Mouse (Mus musculus): Measurements from ENCODE around the gene Cdcp1. TPM values are rescaled to one million over a fixed set of nuclear protein-coding genes. Genes with fewer than 3 reads are reported as not detected.

The Cdcp1 gene
- polyA plus RNA-seq (2012; rRNA removed): 17.9 and 22.4 TPM in 2 replicates

DNA sequence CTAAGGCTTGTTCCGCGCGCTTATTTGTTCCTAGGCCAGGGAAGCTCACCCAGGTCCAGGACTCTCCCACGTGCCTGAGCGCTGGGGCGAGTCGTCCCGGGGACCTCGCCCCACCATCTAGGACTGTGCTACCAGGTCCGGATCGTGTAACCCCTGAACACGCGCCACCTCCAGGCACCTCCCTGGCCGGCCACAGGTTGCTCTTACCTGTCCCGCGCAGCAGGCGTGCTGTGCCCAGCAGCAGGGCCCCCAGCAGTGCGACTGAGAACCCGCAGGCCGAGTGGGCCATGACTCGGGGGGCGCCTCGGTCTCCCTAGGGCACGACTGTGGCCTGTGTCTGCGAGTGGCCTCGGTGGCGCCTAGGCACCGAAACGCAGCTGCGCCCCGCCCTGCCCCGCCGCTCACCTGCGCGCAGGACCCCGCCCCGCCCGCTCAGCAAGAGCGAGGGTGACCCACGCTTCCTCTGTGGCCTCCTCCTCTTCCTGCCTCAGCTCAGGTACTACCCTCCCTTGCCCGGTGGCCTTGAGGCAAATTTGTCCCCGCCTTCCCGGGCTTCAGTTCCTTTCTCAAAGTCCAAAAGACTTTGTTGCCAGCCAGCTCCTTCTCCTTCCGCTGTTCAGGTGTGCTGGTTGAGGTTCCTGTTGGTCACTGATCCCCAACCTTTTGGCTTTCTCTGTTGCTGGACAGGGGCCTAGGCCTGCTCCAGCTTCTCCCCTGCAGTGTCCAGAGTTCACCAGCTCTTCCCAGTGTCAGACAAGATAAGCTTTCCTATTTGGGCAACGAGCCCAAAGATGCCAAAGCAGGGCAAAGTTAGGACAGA is at the start of gene Cdcp1:
Cdcp1 (minus strand) TSS at position 418 of the 820 bp plus-strand sequence.
- Histone ChIP-seq H3K4me3 (ENCODE audit: insufficient read depth, low read depth, low read length) (peak within 1 kb of the TSS; percentile 47), H3K36me3 (ENCODE audit: control insufficient read depth, insufficient read depth, low read length) (no peaks in the 10 kb centered on the region), H3K27ac (ENCODE audit: insufficient read depth, low read depth, low read length) (peak within 1 kb of the TSS; percentile 75), H3K27me3 (replicated peaks; ENCODE audit: control insufficient read depth, insufficient read depth, low read length) (no peaks in the 10 kb centered on the region), H3K4me1 (ENCODE audit: control insufficient read depth, insufficient read depth, low read length) (peaks cover 14% of the 10 kb centered on the region)
- DNase-seq: peak; percentile 92
- WGBS: 17% methylated on average over 45 of the region's 45 CpGs
- no peak for TF ChIP-seq CTCF (conservative IDR thresholded peaks at IDR 0.05; ENCODE audit: insufficient read depth, insufficient read length, low read depth, low read length)
- TF ChIP-seq POLR2A (IDR thresholded peaks at IDR 0.05; ENCODE audit: low read depth, low read length): no peak

DNA sequence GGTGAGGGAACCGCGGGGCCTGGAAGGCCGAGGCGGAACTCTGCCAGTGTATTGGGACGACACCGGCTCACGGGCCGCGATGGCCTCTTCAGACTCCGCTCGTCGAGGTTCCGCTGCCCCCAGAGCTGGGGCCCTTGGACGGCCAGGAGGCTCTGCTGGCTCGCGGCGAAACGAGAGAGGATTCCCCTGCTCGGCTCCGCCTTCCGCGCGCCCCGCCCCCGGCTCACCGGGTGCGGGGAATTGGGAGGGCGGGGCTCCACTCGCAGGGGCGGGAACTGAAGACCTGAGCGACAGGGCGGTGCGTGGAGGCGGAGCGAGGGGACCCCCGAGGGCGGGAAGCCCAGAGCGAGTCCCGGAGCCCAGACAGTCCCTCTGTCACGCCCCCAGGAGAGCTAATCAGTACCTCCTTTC is 44.8 kb upstream of the Cdcp1 start, which contains the start of gene Tmem158:
Tmem158 (minus strand) TSS at position 154 of the 411 bp plus-strand sequence.
- H3K4me3 ChIP-seq (ENCODE audit: insufficient read depth, low read depth, low read length): peak within 1 kb of the TSS; percentile 56
- no peak within 1 kb of the TSS for H3K27ac ChIP-seq (ENCODE audit: insufficient read depth, low read depth, low read length)
- H3K27me3 ChIP-seq (replicated peaks; ENCODE audit: control insufficient read depth, insufficient read depth, low read length): no peaks in the 10 kb centered on the region
- WGBS: under 1% methylated on average over 40 of the region's 40 CpGs
- DNase-seq: peak; percentile 92
- H3K36me3 ChIP-seq (ENCODE audit: control insufficient read depth, insufficient read depth, low read length): no peaks in the 10 kb centered on the region
- H3K4me1 ChIP-seq (ENCODE audit: control insufficient read depth, insufficient read depth, low read length): no peaks in the 10 kb centered on the region
- TF ChIP-seq POLR2A (IDR thresholded peaks at IDR 0.05; ENCODE audit: low read depth, low read length) (no peak), CTCF (conservative IDR thresholded peaks at IDR 0.05; ENCODE audit: insufficient read depth, insufficient read length, low read depth, low read length) (no peak)

DNA sequence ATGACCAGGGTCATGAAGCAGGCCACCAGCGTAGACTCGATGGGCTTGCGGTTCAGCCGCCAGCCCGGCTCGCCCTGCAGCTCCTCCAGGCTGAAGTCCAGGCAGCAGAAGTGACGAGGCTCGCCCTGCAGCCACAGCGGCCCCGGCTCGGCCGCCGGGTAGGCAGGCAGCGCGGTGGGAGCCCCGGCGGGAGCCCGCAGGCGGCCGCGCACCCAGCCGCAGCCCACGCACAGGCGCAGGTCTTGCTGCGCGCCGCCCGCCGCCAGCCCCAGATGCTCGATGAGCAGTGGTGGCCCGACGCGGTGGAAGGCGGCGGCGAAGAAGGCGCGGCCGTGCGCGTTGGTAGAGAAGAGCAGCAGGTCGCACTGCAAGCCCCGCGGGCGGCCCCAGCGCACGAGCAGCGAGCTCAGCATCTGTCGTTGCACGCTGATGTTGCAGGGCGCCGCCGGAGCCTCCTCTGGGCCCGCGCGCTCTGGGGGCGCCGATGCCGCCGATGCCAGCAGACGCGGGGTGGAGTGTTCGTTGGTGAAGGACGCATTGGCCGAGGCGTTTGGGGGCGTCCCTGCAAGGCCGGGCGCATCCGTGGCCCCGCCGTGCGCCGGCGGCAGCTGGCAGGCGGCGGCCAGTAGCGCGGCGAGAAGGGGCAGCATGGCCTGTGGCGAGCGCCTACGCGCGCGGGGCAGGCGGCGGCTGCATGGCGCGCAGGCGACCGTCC is 44.2 kb upstream of the Cdcp1 start:
- no peak overlapping the region for H3K27ac ChIP-seq (ENCODE audit: insufficient read depth, low read depth, low read length)
- peak; percentile 85 for DNase-seq

DNA sequence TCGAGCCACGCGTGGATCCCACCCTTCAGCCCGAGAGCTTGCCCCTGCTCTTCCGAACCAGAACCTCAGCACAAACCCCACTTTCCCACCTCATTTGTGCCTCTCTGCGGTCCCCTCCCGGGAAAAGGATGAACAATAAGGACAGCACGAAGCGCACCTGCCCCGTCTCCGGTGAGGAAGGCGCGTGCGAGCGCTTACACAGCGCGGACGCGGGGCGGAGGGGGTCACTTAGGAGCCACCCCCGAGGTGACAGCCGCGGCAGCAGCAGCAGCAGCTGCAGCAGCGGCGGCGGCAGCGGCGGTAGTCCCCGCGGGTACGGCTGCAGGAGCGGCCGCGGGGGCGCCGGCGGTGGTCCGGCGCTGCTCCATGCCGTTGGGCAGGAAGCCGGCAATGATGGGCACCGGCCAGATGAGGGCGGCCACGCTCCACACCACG is 43.6 kb upstream of the Cdcp1 start:
- WGBS: 3% methylated on average over 45 of the region's 45 CpGs
- Histone ChIP-seq H3K4me1 (ENCODE audit: control insufficient read depth, insufficient read depth, low read length) (no peaks in the 10 kb centered on the region), H3K27ac (ENCODE audit: insufficient read depth, low read depth, low read length) (no peak overlapping the region), H3K27me3 (replicated peaks; ENCODE audit: control insufficient read depth, insufficient read depth, low read length) (no peaks in the 10 kb centered on the region), H3K4me3 (ENCODE audit: insufficient read depth, low read depth, low read length) (peak overlapping the region; percentile 56; the same call in 1 of the 2 replicates), H3K36me3 (ENCODE audit: control insufficient read depth, insufficient read depth, low read length) (no peaks in the 10 kb centered on the region)
- peak; percentile 10 for DNase-seq
- TF ChIP-seq CTCF (conservative IDR thresholded peaks at IDR 0.05; ENCODE audit: insufficient read depth, insufficient read length, low read depth, low read length) (peak; percentile 86), POLR2A (IDR thresholded peaks at IDR 0.05; ENCODE audit: low read depth, low read length) (no peak)

More for the DNA sequence above, 44.2 kb upstream of the Cdcp1 start:
- Histone ChIP-seq H3K36me3 (ENCODE audit: control insufficient read depth, insufficient read depth, low read length) (no peaks in the 10 kb centered on the region), H3K27me3 (replicated peaks; ENCODE audit: control insufficient read depth, insufficient read depth, low read length) (no peaks in the 10 kb centered on the region), H3K4me3 (ENCODE audit: insufficient read depth, low read depth, low read length) (peak overlapping the region; percentile 56), H3K4me1 (ENCODE audit: control insufficient read depth, insufficient read depth, low read length) (no peaks in the 10 kb centered on the region)
- TF ChIP-seq CTCF (conservative IDR thresholded peaks at IDR 0.05; ENCODE audit: insufficient read depth, insufficient read length, low read depth, low read length): no peak
- TF ChIP-seq POLR2A (IDR thresholded peaks at IDR 0.05; ENCODE audit: low read depth, low read length): no peak
- under 1% methylated on average over 92 of the region's 92 CpGs for WGBS

DNA sequence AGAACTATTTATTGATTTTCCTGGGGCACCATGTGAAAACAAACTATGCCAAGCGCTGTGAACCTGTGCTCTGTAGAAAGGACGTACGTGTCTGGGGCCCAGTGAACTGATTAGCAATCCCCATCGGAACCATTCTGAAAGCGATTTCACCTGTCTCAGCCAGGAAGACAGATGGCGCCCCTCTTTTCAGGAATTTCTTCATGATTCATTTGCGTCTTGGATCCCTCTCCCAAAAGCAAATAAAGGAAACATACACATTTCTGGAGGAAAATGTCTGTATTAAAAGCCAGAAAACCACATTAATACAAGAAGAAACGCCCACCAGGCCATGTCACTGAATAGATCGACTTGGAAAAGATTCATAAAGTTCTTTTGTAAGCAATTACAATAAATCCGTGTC is 43.0 kb upstream of the Cdcp1 start:
- H3K36me3 ChIP-seq (ENCODE audit: control insufficient read depth, insufficient read depth, low read length): no peaks in the 10 kb centered on the region
- 64% methylated on average over 10 of the region's 10 CpGs for WGBS
- TF ChIP-seq CTCF (conservative IDR thresholded peaks at IDR 0.05; ENCODE audit: insufficient read depth, insufficient read length, low read depth, low read length) (no peak), POLR2A (IDR thresholded peaks at IDR 0.05; ENCODE audit: low read depth, low read length) (no peak)
- no peak overlapping the region for H3K27ac ChIP-seq (ENCODE audit: insufficient read depth, low read depth, low read length)
- no peak for DNase-seq
- no peaks in the 10 kb centered on the region for H3K27me3 ChIP-seq (replicated peaks; ENCODE audit: control insufficient read depth, insufficient read depth, low read length)
- no peak overlapping the region for H3K4me3 ChIP-seq (ENCODE audit: insufficient read depth, low read depth, low read length)
- no peaks in the 10 kb centered on the region for H3K4me1 ChIP-seq (ENCODE audit: control insufficient read depth, insufficient read depth, low read length)

DNA sequence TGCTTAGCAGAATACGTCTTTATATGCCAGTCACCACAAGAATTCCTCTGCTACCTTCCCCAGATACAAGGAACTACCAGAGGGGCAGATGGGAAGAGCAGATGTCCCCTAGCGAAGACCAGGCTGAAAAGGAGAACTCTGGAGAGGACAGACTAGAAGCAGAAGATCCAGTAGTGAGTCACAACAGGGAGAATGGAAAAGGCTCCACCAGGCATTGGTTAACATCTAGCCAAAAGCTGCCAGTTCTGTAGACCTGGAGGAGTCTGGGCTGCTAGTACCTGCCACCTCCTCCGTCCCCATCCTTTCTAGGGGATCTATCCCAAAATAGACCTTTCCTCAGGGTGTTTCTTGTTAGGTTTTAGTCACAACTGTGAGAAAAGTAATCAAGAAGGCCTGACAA is 39.9 kb upstream of the Cdcp1 start:
- Histone ChIP-seq H3K27ac (ENCODE audit: insufficient read depth, low read depth, low read length) (no peak overlapping the region), H3K4me1 (ENCODE audit: control insufficient read depth, insufficient read depth, low read length) (no peaks in the 10 kb centered on the region), H3K36me3 (ENCODE audit: control insufficient read depth, insufficient read depth, low read length) (no peaks in the 10 kb centered on the region), H3K4me3 (ENCODE audit: insufficient read depth, low read depth, low read length) (no peak overlapping the region), H3K27me3 (replicated peaks; ENCODE audit: control insufficient read depth, insufficient read depth, low read length) (no peaks in the 10 kb centered on the region)
- 95% methylated on average over 3 of the region's 3 CpGs for WGBS
- DNase-seq: no peak
- TF ChIP-seq POLR2A (IDR thresholded peaks at IDR 0.05; ENCODE audit: low read depth, low read length) (no peak), CTCF (conservative IDR thresholded peaks at IDR 0.05; ENCODE audit: insufficient read depth, insufficient read length, low read depth, low read length) (no peak)

DNA sequence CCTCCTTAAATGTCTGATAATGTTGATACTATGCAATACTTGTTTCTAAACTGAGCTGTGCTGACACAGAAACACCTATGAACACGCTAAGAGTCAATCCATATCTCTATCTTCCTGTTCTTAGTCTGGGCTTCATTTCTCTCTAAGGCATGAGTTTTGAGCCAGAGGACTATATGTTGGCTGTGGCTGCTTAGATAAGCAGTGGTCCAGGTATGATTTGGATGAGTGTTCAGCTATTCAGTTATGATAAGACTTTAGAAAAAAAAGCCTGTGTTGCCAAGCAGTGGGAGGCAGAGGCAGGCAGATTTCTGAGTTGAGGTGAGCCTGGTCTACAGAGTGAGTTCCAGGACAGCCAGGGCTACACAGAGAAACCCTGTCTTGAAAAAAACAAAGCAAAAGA is 32.2 kb upstream of the Cdcp1 start:
- no peak for DNase-seq
- no peaks in the 10 kb centered on the region for H3K27me3 ChIP-seq (replicated peaks; ENCODE audit: control insufficient read depth, insufficient read depth, low read length)
- H3K4me1 ChIP-seq (ENCODE audit: control insufficient read depth, insufficient read depth, low read length): no peaks in the 10 kb centered on the region
- 85% methylated on average over 1 of the region's 1 CpGs for WGBS
- no peaks in the 10 kb centered on the region for H3K36me3 ChIP-seq (ENCODE audit: control insufficient read depth, insufficient read depth, low read length)
- no peak overlapping the region for H3K27ac ChIP-seq (ENCODE audit: insufficient read depth, low read depth, low read length)
- no peak overlapping the region for H3K4me3 ChIP-seq (ENCODE audit: insufficient read depth, low read depth, low read length)
- no peak for TF ChIP-seq POLR2A (IDR thresholded peaks at IDR 0.05; ENCODE audit: low read depth, low read length)
- no peak for TF ChIP-seq CTCF (conservative IDR thresholded peaks at IDR 0.05; ENCODE audit: insufficient read depth, insufficient read length, low read depth, low read length)

All from kidney, adult 2 months (tissue).